Mouse (Mus musculus) forebrain, postnatal 0 days (tissue): ENCODE measurements around the gene Kif3b. TPM values are rescaled to one million over a fixed set of nuclear protein-coding genes. Genes with fewer than 3 reads are reported as not detected.

Source experiments
- ATAC-seq: fragments of 200-750 bp; cut with Nextera tagmentation; 2 replicates; pipeline ENCODE4 v1.8.0; 2017; ENCODE audit warnings: mild to moderate bottlenecking, moderate library complexity
- DNase-seq: peaks from one replicate; pipeline ENCODE4 v3.0.0-alpha.2; 2015
- H3K27ac ChIP-seq: fragments of 300-500 bp; sonication (generic); 2 replicates; pipeline ENCODE4 v1.5.1; 2014; ENCODE audit warnings: low read depth, mild to moderate bottlenecking, antibody characterized with exemption, low read length, moderate library complexity, mixed read lengths
- H3K27me3 ChIP-seq: fragments of 300-500 bp; sonication (generic); 2 replicates; pipeline ENCODE4 v1.6.1; 2014; ENCODE audit warnings: mild to moderate bottlenecking, low read length, mixed read lengths; ENCODE audit not compliant: insufficient read depth
- H3K36me3 ChIP-seq: fragments of 300-500 bp; sonication (generic); 2 replicates; pipeline ENCODE4 v1.6.1; 2014; ENCODE audit warnings: mild to moderate bottlenecking, moderate library complexity; ENCODE audit not compliant: insufficient read depth
- H3K4me1 ChIP-seq: fragments of 300-500 bp; sonication (generic); 2 replicates; pipeline ENCODE4 v1.6.1; 2014; ENCODE audit warnings: antibody characterized with exemption; ENCODE audit not compliant: insufficient read depth
- H3K4me2 ChIP-seq: fragments of 300-500 bp; sonication (generic); 2 replicates; pipeline ENCODE4 v1.6.1; 2014; ENCODE audit warnings: low read depth, mild to moderate bottlenecking, moderate library complexity
- H3K4me3 ChIP-seq: fragments of 300-500 bp; sonication (generic); 2 replicates; pipeline ENCODE4 v1.5.1; 2014; ENCODE audit warnings: low read depth, low read length, mixed read lengths
- H3K9ac ChIP-seq: fragments of 300-500 bp; sonication (generic); 2 replicates; pipeline ENCODE4 v1.6.1; 2014; ENCODE audit warnings: mild to moderate bottlenecking
- H3K9me3 ChIP-seq: fragments of 300-500 bp; sonication (generic); 2 replicates; pipeline ENCODE4 v1.6.1; 2016; ENCODE audit warnings: low read length
- CTCF ChIP-seq: sonication (generic); IDR thresholded peaks from 2 replicates; pipeline ENCODE4 v1.5.1; 2016; ENCODE audit warnings: antibody characterized with exemption, control low read depth, low read depth
- WGBS: fragments of 180-500 bp; shearing (Covaris S2); extraction: QIAGEN DNeasy Blood & Tissue Kit; methylation state at CpG from one replicate; pipeline ENCODE4 v1.1.7; 2014; 5-methylcytosine and 5-hydroxymethylcytosine counted together
- polyA plus RNA-seq: library from polyadenylated mRNA; unstranded; fragments of >200 nt; fragmentation: Nextera tagmentation; extraction: Ambion mirVana; gene quantifications from 2 replicates; pipeline ENCODE4 v1.2.1, GENCODE M21; 2015
- total RNA-seq: library from RNA; depleted of rRNA; stranded (reverse); fragments of >200 nt; gene quantifications from 2 replicates; pipeline ENCODE4 v1.2.3, GENCODE M21; 2014

Kif3b gene
- total and polyA plus RNA-seq, 2 experiments from 2014 or later: 20.6 to 62.5 TPM

- no peak overlapping the region for H3K27ac ChIP-seq
- ATAC-seq (no peak), DNase-seq (no peak)
- H3K27me3 ChIP-seq: no peaks in the 10 kb centered on the region
- no peak overlapping the region for H3K9ac ChIP-seq
- 77% methylated on average over 2 of the region's 2 CpGs for WGBS
- no peaks in the 10 kb centered on the region for H3K4me1 ChIP-seq
- no peak for TF ChIP-seq CTCF
- H3K9me3 ChIP-seq: no peaks in the 10 kb centered on the region
- no peak overlapping the region for H3K4me2 ChIP-seq
- H3K36me3 ChIP-seq: peaks cover 26% of the 10 kb centered on the region
- H3K4me3 ChIP-seq: no peak overlapping the region
These were observed 44.9 kb downstream of the Kif3b start for GRCm38 (mm10) chr2:153336117-153336516.

GRCm38 (mm10) chr2:153338361-153339350 is 47.4 kb downstream of the Kif3b start:
- Histone ChIP-seq H3K4me1 (no peaks in the 10 kb centered on the region), H3K36me3 (peaks cover 4% of the 10 kb centered on the region; the same call in 1 of the 2 replicates), H3K27me3 (no peaks in the 10 kb centered on the region), H3K4me3 (no peak overlapping the region), H3K4me2 (no peak overlapping the region), H3K9ac (no peak overlapping the region), H3K27ac (no peak overlapping the region), H3K9me3 (no peaks in the 10 kb centered on the region)
- no peak for ATAC-seq
- 88% methylated on average over 9 of the region's 9 CpGs for WGBS
- DNase-seq: no peak
- no peak for TF ChIP-seq CTCF

- no peak overlapping the region for H3K4me2 ChIP-seq
- no peaks in the 10 kb centered on the region for H3K36me3 ChIP-seq
- DNase-seq (no peak), ATAC-seq (no peak)
- no peak overlapping the region for H3K9ac ChIP-seq
- no peak for TF ChIP-seq CTCF
- no peaks in the 10 kb centered on the region for H3K27me3 ChIP-seq
- 93% methylated on average over 6 of the region's 6 CpGs for WGBS
- no peak overlapping the region for H3K4me3 ChIP-seq
- H3K9me3 ChIP-seq: no peaks in the 10 kb centered on the region
- H3K4me1 ChIP-seq: peaks cover 7% of the 10 kb centered on the region; the same call in 1 of the 2 replicates
- no peak overlapping the region for H3K27ac ChIP-seq
These were observed 51.0 kb downstream of the Kif3b start for GRCm38 (mm10) chr2:153342166-153342565.

- no peak overlapping the region for H3K27ac ChIP-seq
- DNase-seq: no peak
- peaks cover 11% of the 10 kb centered on the region; the same call in 1 of the 2 replicates for H3K4me1 ChIP-seq
- 89% methylated on average over 3 of the region's 3 CpGs for WGBS
- no peak overlapping the region for H3K4me2 ChIP-seq
- TF ChIP-seq CTCF: no peak
- H3K9me3 ChIP-seq: no peaks in the 10 kb centered on the region
- no peaks in the 10 kb centered on the region for H3K27me3 ChIP-seq
- no peaks in the 10 kb centered on the region for H3K36me3 ChIP-seq
- no peak overlapping the region for H3K9ac ChIP-seq
- no peak for ATAC-seq
- no peak overlapping the region for H3K4me3 ChIP-seq
These were observed 51.4 kb downstream of the Kif3b start for GRCm38 (mm10) chr2:153342602-153343001.

- Histone ChIP-seq H3K27me3 (no peaks in the 10 kb centered on the region), H3K36me3 (no peaks in the 10 kb centered on the region), H3K9ac (no peak overlapping the region), H3K4me1 (peaks cover 15% of the 10 kb centered on the region), H3K4me3 (no peak overlapping the region), H3K4me2 (no peak overlapping the region), H3K9me3 (no peaks in the 10 kb centered on the region), H3K27ac (no peak overlapping the region)
- no peak for TF ChIP-seq CTCF
- no peak for ATAC-seq
- DNase-seq: no peak
These were observed 52.0 kb downstream of the Kif3b start for GRCm38 (mm10) chr2:153343191-153343590.

- H3K4me1 ChIP-seq: peaks cover 20% of the 10 kb centered on the region
- peak overlapping the region; percentile 97 for H3K4me3 ChIP-seq
- ATAC-seq (no peak), DNase-seq (no peak)
- peak overlapping the region; percentile 67 for H3K4me2 ChIP-seq
- H3K9me3 ChIP-seq: no peaks in the 10 kb centered on the region
- TF ChIP-seq CTCF: no peak
- no peaks in the 10 kb centered on the region for H3K27me3 ChIP-seq
- 5% methylated on average over 11 of the region's 11 CpGs for WGBS
- H3K27ac ChIP-seq: peak overlapping the region; percentile 82
- H3K9ac ChIP-seq: peak overlapping the region; percentile 68
- H3K36me3 ChIP-seq: no peaks in the 10 kb centered on the region
These were observed 53.8 kb downstream of the Kif3b start for GRCm38 (mm10) chr2:153345071-153345453.
